Mouse (Mus musculus): ENCODE data around the gene Ostf1.

Ostf1 gene

GRCm38 (mm10) chr19:18567936-18568827 is 63.4 kb downstream of the Ostf1 start:
- DNase-seq (ENCODE audit: low spot score): no peak

- no peak for DNase-seq (ENCODE audit: low spot score)
Observed at GRCm38 (mm10) chr19:18567501-18567900, 64.1 kb downstream of the Ostf1 start.

- no peak for DNase-seq (ENCODE audit: low spot score)
Observed at GRCm38 (mm10) chr19:18557708-18558107, 73.9 kb downstream of the Ostf1 start.

GRCm38 (mm10) chr19:18555645-18556044 is 76.0 kb downstream of the Ostf1 start:
- no peak for DNase-seq (ENCODE audit: low spot score)

GRCm38 (mm10) chr19:18548668-18549067 is 83.0 kb downstream of the Ostf1 start:
- DNase-seq (ENCODE audit: low spot score): peak; percentile 57

Data from lung, postnatal 25 days (tissue).